Mouse (Mus musculus) induced T-regulatory cell, adult 2 months (primary cell): ENCODE measurements at regions not wholly inside any gene's neighbourhood (a gene's known extent, or its start where the extent isn't known, plus 50 kb on each side); places are given as distances from the start of the nearest gene placed in this dataset.

ENCODE experiments used
- DNase-seq: peaks from one replicate; pipeline ENCODE4 v3.0.0-alpha.2; 2012; ENCODE audit warnings: low read depth

DNA sequence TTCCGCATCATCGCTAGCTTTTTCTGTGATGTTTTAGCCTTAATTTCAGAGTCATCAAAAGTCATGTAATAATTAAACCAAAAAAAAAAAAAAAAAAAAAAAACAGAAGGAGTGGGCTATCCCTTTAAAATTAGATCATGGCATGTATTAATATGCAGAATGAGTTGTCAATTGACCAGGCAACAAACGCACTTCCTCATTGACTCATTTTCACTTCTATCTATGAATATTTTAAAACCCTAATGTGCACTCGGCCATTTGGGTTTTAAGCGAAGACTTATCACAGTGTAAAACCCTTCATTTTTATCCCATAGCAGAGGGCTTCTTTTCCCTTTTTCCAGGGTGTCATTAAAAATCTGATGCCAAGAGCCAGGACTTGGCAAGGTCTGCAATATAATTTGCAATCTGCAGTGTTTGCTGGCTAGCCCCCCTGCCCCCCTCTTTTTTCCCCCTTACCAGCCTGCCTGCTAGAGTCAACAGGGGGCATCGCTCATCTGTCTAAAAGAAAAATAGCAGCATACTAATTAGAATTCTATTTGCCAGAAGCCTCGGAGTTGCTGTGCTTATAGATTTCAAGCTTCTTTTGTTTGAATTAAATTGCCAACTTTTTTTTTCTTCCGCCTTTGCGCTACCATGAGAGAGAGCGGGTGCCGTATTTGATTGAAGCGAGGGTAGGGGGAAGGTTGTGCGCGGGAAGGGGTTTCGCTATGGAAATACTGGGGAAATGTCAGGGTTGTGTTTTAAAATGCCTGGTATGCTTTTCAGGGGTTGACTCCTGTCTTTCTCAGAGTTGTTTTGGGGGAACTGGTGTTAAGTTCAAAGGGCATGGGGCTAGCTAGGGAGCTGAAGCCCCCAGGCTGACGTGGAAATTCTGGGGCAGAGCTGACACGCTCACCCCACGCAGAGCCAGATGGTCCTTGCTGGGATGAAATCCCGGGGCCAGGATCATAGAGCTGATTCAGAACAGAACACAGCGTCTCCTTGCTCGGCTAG is 248.3 kb downstream of the Nr2f2 start:
- no peak for DNase-seq

DNA sequence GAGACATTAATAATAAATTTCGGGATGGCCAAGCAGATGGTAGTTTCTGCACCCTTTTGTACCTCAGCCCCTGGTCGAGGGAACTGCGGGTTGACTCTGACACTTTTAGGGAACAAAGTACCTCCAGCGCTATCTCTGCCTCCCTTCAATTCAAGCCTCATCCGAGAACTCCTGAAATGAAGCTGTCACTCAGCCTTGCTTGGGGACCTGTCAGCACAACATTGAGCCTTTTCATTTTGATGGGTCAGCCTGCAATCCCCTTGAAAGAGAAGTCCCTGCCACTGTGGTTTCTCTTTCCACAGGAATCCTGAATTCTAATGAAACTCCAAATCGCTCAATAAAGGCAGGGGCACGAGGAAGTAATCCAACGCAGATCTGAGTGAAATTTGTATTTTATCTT is 257.5 kb downstream of the Nr2f2 start:
- no peak for DNase-seq

DNA sequence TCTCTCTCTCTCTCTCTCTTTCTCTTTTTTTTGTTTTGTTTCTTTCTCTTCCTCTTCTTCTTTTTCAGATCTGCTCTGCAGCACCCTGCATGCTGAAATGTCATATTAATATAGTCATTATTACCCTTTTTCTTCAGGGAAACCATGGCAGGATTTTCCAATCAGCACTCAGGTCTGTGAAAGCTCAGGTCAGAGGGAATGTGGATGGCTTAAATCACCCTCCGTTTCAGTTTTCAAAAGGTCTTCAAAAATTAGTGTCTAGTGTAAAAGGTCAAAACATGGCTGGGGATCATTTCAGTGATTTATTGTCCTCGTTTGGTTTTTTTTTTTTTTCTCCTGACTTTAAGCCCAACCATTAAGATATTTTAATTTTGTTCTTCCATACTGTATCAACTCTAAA is 261.5 kb downstream of the Nr2f2 start:
- no peak for DNase-seq

DNA sequence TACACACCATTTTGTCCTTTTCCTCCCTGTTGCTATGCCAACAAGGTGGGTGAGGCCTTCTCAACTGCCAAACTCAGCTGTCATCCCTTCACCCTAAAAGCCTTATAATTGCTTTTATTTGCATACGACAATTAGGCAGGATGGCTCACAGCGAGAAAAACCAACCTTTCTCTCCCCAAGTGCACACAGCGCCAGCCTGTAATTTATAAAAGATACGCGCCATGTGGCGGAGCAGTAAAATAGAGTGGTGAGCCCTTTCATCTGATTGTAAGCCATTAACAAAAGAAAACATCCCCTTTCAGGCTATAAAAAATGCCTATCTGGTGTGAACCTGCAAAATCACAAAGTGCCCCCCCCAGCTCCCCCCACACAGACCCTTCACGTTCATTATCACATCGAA is 262.0 kb downstream of the Nr2f2 start:
- no peak for DNase-seq

DNA sequence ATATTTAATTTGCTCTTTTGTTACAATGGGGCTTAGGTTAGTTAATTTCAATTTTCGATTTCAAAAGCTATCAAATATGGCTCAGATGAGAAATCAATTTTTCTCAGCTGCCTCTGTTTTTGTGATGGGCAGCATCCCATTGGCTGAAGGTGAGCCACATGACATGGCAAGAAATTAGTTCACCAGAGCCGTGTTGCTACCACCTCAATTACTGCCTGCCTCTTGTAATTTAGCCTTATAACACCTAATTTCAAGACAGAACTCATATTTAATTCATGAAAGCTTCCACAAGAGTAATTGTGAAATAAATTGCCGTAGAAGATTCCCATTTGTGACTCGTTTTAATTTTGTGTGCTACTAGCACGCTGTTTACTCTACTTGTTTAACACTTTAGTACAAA is 262.9 kb downstream of the Nr2f2 start:
- DNase-seq = no peak

DNA sequence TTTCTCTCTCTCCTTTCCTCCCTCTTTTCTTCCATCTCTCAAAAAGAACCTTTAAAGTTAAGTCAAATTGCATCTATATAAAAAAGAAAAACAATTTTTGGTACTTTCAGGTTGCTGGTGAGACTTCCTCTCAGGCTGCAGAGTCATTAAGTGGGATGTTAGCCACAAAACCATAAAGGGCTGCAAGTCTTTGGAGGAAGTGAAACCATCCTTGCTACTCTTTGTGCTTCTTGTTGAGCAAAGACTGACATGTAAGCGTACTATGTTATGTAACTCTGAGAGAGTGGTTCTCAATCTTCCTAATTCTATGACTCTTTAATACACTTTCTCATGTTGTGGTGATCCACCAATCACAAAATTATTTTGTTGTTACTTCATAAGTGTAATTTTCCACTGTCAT is 267.5 kb downstream of the Nr2f2 start:
- DNase-seq = no peak

DNA sequence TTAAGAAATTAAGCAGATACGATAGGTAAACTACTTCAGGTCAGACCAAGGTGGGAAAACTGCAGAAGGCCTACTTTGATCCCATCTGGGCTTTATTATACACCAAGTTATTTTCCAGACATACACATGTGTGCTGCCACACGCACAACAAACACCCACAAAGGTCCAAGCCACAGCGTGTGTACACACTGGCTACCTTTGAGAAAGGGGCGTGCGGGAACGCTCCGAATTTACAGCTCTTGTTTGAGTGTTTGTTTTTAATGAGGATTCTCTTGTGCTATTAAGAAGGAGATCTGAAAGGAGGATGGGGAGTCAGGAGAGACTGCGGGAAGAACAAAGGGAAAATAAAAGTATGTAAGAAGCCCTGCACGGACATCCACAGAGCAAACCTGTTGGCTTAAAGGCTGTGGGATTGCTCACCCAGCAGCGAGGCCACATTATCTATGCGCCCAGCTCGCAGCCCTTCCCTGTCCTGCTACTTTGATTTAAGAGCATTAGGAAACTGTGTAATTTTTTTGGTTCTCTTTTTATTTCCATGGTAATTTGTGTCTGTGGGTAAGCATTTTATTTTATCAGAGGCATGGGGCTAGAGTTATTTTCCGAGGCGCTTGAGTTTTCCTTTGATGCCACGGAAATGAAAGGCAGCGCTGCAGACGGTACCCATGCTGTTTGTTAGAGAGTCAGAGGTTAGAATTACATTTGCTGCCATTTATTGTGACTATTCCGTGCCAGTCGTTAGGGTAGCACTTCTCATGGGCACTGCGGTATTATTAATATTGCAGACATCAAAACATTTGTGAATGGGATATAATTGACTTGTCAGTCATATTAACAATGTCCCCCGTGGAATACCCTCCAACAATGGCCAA is 272.4 kb downstream of the Nr2f2 start:
- no peak for DNase-seq

DNA sequence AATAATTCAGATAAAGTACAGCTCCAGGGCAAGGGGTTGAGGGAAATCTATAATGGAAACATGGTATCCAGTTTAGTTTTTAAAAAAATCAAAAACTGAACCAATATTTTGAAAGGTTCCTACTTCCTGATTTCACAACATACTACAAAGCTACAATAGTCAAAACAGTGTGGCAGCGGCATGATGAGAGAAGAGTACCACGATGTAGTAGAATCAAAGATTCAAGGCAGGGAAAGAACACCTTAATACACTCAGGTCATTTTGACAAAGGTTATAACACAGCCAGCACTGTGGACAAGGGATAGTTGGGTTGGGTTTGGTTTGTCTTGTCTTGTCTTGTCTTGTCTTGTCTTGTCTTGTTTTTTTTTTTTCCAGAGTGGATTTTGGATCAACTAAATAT is 274.4 kb downstream of the Nr2f2 start:
- no peak for DNase-seq

DNA sequence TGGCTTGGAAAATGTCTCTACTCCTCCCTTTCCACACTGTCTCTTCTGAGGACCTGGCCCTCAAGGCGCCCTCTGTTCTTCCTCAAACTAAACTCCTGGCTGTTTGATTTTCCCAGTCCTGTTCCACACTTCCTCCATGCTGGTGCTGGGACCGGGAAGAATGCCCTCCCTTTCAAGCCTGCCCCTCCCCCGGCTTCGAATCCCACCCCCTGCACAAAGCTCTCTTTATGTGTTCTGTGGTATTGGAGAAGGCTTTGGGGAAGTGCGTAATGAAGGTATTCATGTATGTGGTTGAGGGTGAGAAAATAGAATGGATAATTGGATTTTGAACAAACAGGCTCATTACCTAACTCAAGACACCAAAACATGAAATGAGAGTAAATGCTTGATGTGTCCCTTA is 277.4 kb downstream of the Nr2f2 start:
- DNase-seq = no peak

DNA sequence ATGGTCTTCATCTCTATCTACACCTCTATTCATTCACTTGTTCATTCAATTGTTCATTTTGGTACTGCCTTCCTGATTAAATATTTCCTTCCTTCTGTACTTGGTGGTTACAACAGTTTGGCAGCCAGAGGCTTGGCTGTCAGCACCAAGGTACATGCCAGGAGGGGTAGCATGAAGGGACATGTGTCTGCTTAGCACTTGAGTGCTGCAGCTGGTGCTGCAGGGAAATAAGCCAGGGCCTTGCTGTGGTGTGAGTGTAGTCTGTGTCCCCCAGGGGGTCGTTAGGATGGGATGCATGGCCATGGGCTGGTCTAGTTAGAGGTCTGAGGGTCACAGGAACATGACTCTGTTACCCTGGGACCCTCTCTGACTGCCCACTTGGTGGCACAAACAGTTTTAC is 296.9 kb downstream of the Nr2f2 start:
- DNase-seq = no peak

DNA sequence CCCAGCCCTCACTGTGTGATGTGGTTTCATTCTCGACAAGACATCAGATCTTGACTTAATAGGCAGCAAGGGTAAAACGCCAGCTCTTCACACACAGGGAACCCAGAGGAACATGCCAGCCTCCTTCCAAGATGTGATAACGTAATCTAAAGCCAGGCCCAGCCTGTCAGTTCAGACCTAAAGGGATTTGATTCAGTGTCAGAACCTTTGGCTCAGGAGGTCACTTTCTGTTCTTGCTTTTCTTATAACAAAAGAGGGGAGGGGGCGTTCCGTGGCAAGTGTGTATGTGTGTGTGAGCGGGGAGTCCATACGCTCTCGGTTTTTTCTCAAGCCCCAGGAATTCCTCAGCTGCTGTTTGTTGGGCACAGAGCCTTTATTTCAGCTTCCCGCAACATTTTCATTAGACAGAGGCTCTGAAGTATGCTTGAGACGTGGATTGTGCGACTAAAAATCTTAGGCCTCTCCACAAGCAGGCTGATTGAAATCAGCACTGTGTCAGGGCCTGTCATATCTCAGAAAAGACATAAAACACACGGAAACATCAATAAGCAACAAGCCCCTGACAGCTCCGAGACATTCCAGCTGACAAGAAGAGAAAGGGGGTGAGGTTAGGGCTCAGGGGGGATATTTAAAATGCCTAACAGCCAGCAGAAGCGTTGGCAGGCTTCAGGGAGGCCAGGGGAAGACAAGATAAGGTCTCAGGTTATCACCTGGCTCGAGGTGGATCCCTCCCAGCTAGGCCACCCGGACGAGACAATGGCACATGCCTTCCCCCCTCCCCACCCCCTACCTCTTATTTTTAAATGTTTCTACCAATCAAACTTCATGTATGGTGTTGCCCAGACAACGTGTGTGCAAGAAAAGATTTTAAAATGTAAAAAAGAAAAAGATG is 298.5 kb downstream of the Nr2f2 start:
- DNase-seq = no peak

DNA sequence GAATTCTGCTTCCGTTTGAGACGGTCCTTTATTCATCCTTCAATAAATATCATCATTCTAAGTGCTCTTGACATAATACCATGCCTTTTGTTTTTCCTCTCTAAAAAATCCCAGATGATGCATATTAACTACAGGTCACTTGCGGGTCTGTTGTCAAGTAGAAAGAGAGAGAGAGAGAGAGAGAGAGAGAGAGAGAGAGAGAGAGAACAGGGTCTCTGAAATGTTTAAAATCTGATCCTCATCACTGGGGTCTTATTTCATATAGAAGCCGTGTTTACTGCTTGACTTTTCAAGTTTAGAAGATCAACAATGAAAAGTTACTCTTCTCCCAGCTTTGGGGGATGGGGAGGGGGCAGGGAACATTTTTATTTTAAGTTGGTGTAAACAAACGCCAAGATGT is 299.5 kb downstream of the Nr2f2 start:
- DNase-seq = no peak

DNA sequence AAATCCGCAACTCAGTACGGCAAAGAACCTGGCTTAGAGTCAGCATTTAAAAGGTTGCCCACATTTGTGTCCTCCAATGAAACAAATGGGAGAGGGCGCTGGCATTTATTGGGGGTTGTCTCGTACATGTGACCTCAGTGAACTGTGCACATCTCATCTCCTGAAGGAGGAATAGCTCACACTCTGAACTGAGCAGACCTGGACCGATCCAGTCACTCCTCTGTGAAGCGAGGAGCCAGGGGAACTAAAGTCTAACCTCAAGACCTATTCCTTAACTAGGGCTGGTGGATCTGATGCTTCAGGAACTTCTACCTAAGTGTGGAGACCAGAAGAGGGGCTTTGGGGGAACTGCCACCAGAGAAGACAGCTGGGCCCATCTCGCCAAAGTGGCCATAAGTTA is 300.1 kb downstream of the Nr2f2 start:
- DNase-seq = no peak

DNA sequence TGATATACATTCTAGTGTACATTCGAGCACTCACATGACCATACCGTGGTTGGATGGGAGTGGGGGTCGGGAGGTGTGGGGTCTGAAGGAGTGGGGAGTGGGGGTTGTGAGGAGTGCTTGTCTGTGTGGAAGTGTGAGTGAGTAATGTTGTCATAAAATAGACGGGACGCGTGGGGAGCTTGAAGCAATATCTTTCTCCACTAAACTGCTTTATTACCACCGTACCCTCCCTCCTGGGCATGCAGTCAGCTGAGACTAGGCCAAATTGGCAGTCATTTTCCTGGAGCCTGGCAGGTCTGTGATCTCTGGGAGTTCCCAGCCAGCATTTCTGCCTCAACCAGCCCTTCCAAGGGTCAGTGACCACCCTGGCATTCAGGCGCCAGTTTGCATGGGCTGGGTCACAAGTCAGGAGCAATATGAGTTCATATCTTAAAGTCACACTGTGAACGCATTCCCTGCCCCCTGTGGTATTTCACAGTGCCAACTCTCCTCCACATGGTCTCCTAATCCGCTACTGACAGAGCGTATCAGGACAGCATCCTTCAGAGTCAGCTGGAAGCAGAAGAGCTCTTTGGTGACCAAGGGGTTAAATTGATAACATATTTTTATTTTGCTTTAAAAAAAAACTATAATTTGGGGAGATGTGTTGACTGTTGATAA is 300.9 kb downstream of the Nr2f2 start:
- no peak for DNase-seq

DNA sequence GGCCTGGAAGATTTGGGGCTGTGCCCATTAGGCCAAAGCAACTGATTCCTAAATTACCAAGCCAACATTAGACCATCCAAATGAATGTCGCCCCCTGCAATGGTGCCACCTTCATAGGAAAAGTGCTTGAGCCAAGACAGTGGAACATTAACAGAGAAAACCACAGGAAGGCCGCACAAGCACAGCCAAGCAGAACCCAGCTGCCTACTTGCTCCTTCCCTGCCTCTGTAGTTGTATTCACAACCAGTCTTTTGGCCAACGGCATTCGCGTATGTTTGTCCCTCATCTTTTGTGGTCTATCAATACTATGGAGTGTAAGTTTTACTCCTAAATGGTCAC is 319.2 kb downstream of the Nr2f2 start:
- DNase-seq = no peak

DNA sequence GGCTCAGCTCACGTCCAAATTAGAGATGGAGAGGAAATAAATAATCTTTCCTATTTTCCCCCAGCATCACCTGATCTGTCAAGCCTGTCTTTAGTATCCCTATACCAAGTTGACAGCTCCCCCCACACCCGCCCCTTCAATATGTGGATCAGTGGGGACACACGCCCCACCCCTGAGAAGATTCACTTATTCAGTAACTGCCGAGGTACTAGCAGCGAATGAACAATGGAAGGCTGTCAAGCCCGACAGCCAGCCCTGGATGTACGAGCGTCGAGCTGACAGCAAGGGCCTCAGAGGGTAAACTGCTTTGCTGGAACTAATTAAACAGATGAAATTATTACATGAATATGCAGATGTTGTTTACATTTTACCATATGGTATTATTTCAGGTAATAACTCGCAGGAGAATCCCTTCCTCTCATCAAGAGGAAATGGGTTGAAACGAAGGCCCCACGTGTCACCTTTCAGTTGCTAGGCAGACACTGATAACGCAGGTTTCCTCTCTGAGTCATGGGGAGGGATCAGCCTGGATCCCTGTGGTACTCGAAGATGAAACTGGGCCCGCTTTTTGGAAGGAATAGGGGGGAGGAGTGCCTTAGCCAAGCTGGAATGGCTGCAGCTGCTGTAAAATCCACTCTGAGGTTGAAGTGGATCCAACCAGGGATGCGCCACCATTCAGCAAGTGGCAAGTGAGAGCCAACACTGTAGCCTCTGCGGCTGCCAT is 319.7 kb downstream of the Nr2f2 start:
- no peak for DNase-seq

DNA sequence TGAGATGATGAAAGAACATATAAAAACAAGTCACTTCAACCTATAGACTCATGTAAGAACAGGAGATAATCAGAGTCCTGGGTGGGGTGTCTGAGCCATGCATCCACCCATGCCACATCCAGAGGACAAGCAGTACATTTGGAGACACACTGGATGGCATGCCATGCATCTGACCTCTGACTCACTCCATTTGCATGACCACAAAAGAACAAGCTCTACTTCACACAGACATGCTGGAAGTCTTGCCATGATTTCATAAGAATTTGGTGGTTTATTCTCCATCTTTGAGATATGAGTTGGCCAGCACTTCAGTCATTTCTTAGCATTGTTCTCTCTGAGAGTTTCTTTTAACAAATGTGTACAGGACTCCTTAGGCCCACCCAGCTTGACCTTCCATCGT is 329.5 kb downstream of the Nr2f2 start:
- DNase-seq = no peak

DNA sequence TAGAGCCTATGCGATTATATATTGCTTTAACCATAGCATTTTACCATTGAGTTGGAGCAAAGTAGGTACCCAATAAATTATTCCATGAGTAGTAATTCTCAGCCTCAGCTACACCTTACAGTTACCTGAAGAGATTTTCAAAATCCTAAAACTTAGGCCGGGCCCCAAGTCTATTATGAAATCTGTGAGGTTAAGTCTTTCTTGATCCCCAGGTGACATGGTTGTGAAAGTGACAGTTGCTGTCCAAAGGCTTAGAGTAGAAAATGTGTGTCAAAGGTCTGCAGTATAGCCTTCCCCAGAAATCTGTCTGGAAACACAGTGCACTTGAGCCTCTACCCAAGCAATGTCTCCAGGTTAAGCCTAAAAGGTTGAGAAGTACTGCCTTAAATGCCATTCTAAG is 333.7 kb downstream of the Nr2f2 start:
- no peak for DNase-seq

DNA sequence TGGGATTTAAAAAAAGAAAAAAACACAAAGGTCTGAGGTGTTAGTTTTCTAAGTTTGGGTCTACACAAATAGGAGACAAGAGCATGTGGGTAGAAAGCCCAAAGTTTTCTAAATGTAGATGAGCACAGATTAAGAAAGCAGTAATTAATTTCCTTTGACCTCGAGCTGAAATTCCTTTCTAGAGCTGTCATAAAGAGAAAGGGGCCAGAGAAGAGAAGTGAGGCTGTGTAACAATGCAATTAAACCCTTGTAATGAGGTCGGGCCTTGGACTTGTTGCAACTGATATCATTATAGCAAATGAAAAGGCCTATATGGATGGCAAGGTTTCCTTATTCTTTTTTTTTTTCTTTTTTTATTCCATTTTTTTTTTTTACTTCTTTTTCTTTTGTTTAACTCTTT is 337.2 kb downstream of the Nr2f2 start:
- DNase-seq = no peak

DNA sequence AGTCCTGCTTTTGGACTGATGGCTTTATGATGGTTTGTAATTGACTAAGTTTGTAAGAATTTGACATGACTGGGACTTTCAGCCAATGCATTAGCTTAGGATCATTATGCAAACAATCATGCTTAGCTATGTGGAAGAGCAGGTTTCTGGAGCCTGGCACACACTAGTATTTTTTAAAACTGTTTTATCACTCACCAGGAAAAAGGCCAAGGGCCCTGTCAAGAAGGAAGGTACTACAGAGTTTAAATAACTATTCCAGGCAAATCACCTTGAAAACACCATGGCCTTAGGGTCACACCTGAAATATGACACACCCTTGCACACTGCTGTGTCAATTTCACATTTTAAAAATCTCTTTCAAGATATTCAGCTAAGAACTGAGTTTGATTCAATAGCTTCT is 341.0 kb downstream of the Nr2f2 start:
- no peak for DNase-seq

DNA sequence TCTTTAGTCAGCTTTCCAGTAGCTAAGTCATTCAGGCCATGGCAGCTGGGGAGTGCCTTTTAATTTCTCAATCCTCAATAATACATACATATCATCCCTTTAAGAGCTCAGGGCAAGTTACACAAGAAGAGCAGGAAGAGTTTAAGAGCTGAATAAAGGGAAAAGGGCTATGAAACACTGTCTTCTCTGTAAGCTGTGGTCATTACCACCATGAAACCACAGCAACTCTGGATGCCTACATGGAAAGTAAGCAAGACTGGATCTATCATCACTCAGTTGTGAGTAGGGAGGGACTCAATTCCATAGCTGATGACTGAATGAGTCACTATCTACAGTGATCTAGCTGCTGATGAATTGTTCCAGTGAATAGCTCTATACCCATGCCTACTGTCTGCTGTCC is 349.9 kb downstream of the Nr2f2 start:
- DNase-seq = no peak
